Mouse (Mus musculus) adrenal gland, adult (tissue): ENCODE data around the gene Tango2.
"Not testable (repeated sequence)": the region's sequence is repeated elsewhere in the genome, so short reads cannot be mapped to it uniquely, and the experiment has no call there.

Experiments used
- DNase-seq, 2 experiments: peaks; one replicate each; pipeline ENCODE4 v3.0.0; 2022 to 2023; ENCODE audit warnings: low spot score in 1 of 2; ENCODE audit not compliant: inconsistent age in 2 of 2

Tango2 gene

GRCm38 (mm10) chr16:18345243-18345642 is 2.7 kb downstream of the Tango2 start:
- peak; percentile 89 to 95 for DNase-seq

- DNase-seq: peak; percentile 98 to 99
Measured at GRCm38 (mm10) chr16:18343778-18344177, 4.1 kb downstream of the Tango2 start.

GRCm38 (mm10) chr16:18342650-18343570 is 5.0 kb downstream of the Tango2 start:
- DNase-seq: peak in 1 of 2 experiments; percentile 79

- DNase-seq: no peak
Measured at GRCm38 (mm10) chr16:18342076-18342475, 5.8 kb downstream of the Tango2 start.

- DNase-seq: peak in 1 of 2 experiments; percentile 47
Measured at GRCm38 (mm10) chr16:18341605-18342004, 6.3 kb downstream of the Tango2 start.

GRCm38 (mm10) chr16:18339866-18340265 is 8.0 kb downstream of the Tango2 start:
- DNase-seq: peak; percentile 53 to 64

DNA sequence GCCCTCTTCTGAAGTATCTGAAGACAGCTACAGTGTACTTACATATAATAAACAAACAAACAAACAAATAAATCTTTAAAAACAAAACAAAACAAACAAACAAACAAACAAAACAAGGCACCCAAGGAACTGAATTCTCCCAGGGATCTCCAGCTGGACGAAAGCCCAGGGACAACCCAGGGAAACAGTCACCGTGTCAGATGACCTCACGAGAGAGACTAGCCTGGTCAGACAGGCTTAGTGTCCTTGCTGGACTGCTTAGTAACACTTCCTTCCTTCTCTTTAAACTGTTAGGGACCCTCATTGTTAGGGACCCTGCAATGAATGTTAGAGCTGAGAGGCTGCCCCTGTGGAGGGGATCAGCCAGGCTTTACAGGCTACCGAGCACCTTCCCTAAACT is 10.6 kb downstream of the Tango2 start:
- DNase-seq: peak; percentile 58 to 82

DNA sequence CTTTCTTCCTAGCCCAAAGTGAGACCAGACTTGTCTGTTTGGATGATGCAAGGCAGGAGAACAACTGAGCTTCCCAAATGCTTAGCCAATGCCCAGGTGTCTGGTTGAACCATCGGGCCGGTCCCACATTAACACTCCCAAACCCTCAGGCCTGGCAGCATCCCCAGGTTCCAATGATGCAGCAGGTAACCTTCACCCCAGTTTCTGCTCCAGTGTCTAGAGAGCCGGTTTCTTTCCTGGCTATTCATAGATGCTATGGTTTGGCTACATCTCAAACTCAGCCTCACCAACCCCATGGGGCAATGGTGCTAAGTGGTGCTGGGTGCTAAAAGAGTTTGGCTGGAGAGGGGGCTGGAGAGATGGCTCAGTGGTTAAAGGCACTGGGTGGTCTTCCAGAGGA is 11.9 kb downstream of the Tango2 start:
- DNase-seq: no peak

DNA sequence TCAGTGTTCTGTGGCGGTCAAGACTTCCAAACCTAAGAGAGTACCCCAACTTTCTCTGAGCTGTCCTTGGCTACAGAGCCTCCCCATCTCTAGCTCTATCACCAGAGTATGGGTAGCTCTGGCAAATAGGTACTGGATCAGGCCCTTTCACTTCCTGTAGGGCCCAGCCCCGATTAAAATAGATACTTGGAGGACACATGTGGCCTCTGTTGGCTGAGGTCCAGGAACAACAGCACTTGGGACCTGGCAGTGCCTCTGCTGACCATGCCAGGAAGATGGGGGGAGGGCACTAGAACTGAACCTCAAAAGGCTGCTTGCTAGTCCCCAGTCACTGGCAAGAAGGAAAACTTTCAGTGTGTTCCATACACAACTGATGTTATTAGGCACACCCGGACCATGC is 13.9 kb downstream of the Tango2 start:
- peak; percentile 58 to 78 for DNase-seq

GRCm38 (mm10) chr16:18328524-18328923 is 19.4 kb downstream of the Tango2 start:
- DNase-seq: peak; percentile 19 to 31

DNA sequence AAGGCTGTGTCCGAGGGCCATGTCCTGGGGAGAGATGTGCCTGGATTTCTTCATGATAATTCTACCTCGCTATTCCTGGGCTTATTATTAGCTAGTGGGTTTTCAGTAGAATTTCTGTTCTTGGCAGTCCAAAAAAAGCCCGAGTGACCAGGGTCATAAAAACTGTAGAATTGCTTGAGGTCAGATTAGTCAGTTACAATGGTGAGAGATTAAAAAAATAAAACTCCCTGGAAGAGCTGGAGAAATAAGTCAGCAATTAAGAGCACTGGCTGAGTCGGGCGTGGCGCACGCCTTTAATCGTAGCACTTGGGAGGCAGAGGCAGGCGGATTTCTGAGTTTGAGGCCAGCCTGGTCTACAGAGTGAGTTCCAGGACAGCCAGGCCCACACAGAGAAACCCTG is 20.0 kb downstream of the Tango2 start:
- DNase-seq: no peak

- no peak for DNase-seq
Measured at GRCm38 (mm10) chr16:18325741-18326140, 22.2 kb downstream of the Tango2 start.

- no peak for DNase-seq
Measured at GRCm38 (mm10) chr16:18324031-18324430, 23.9 kb downstream of the Tango2 start.

GRCm38 (mm10) chr16:18323460-18323859 is 24.4 kb downstream of the Tango2 start:
- DNase-seq: no peak

DNA sequence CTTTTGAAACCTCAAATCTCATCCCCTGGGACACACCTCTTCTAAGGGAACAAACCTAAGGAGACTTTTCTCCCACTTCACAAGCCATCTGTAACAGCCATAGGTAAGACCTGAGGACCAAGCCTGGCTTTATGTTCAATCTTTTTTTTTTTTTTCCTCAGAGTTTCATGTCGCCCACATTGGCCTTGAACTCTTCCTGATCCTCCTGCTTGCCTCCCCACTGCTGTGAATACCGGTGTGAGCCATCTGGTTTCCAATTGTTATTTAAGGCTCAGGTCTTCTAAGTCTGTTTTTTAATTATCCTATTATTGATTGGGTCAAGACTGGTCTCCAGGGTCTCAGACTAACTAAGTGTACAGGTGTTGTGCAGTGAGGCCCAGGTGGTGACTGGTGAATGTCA is 26.5 kb downstream of the Tango2 start:
- no peak for DNase-seq

GRCm38 (mm10) chr16:18318992-18319391 is 28.9 kb downstream of the Tango2 start:
- no peak for DNase-seq

DNA sequence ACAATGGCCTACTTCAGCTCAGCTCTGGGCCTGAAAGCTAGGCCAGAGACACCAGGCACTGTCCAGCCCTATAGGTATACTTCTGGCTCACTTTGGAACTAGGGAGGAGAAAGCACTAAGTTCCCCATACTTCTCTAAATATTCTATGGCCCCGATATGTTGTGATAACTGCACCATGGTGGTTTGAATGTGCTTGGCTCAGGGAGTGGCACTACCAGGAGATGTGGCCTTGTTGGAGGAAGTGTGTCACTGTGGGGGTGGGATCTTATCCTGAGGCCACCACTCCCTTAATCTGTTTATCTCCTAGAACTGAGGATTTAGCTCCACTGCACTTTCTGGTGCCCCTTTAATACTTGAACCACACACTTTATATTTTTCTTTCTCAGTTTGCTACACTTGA is 39.7 kb downstream of the Tango2 start:
- no peak for DNase-seq

- not testable (repeated sequence) for DNase-seq
Measured at GRCm38 (mm10) chr16:18289614-18290013, 58.3 kb downstream of the Tango2 start.

DNA sequence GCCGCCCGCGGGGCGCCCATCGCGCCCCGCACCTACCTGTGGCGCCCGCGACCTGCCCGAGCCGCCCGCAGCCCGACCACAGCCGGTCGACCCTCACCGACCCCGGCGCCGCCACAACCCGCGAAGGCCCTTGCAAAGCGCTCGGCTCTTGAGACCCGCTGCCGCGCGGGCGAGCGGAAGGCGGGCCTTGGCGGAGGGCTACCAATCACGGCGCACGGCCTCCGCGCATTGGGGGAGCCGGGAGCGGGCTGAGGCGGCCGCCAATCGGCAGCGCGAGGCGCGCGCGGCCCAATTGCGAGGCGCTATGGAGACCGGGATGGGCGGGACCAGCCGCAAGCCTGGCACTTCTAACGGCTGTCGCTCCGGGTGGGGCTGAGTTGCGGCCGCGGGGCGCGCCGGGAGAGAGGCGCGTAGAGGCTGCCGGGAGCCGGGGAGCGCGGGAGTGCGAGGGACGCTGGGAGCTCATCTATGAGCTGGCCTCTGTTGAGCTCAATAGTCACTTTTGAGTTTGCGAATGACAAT is 58.8 kb downstream of the Tango2 start, which contains the start of gene Dgcr8:
Gene Dgcr8, minus strand, starts transcription at position 180 of the 522 bp plus-strand sequence.
- peak; percentile 99 for DNase-seq

DNA sequence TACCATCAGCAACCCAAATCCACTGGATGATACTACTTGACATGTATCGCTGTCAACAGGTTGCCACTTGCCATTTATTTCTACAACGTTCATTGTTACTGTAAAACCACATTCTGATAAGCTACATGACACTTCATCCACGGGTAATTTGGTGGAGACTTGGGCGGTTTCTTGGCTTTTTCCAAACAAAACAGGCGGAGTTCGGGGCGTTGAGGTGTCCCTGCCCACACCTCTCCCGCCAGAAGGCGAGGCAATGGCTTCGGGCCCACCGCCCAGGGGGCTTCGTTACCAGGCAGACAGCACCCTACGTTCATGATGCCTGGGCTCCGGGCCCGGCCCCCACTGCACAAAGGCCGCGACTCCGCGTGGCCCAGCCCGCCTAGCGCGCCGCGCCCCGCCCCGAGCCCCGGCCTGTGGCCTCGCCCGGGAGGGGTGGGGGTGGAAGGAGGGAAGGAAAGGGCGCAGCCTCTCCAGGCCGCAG is 59.3 kb downstream of the Tango2 start:
- DNase-seq: no peak

GRCm38 (mm10) chr16:18288166-18288565 is 59.7 kb downstream of the Tango2 start:
- DNase-seq: peak; percentile 30 to 74

DNA sequence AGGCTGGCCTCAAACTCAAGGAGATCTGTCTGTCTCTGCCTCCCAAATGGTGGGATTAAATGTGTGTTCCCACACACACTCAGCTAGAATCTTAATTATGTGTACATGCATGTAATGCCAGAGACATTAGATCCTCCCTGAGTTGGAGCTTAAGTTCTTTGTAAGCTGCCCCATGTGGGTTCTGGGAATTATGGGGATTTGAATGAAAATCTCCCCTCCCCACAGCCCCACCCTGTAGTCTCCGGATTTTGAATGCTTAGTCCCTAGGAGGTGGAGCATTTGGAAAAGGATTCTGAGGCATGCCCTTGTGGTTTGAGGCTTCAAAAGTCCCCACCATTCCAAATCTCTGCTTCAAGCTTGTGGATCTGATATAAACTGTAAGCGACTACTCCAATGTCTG is 72.7 kb downstream of the Tango2 start:
- no peak for DNase-seq
